11 mouse cellular contexts compared by ENCODE assay signal in genomic region chr13:64204726-64205125, GRCm38 (mm10). TPM values are rescaled to one million over a fixed set of nuclear protein-coding genes. Genes with fewer than 3 reads are reported as not detected.
DNase-seq lines count a peak whose midpoint lies in the region; ATAC-seq and TF ChIP-seq lines count a peak whose summit lies in the region.
"Had no signal": no experiment of that assay in that cellular context is flagged by ENCODE, and none has a peak within 500 bp of the region (broad histone marks: within the 10 kb centered on the region; RNA-seq: fewer than 3 reads in every experiment).

No protein-coding gene starts in this region.

- WGBS in lung, adult 2 months, result 63% methylated on average over 2 of the region's 2 CpGs

- no peaks in the 10 kb centered on the region for H3K4me1 ChIP-seq in lung, adult 2 months (ENCODE audit: control insufficient read depth, insufficient read depth, low read length)
- H3K4me1 ChIP-seq: lung, embryonic 15.5 days; neural tube, embryonic 13.5 days had no signal

- ATAC-seq in granulocyte monocyte progenitor cell, adult 5-6 weeks (replicated peaks; ENCODE audit: poor library complexity, severe bottlenecking), result no peak; the same call in 1 of the 2 replicates
- ATAC-seq: inflammation-experienced regulatory T-cells, adult 6 months had no signal

- H3K4me3 ChIP-seq in lung, adult 2 months (replicated peaks; ENCODE audit: extremely low read depth, low read depth, low read length), result no peak overlapping the region
- H3K4me3 ChIP-seq: lung, embryonic 15.5 days; neural tube, embryonic 13.5 days had no signal

- no peak for TF ChIP-seq POLR2A in lung, adult 2 months (IDR thresholded peaks at IDR 0.05; ENCODE audit: borderline replicate concordance, extremely low read depth, low read depth, low read length)

- intact Hi-C loops in heart, postnatal 10 days (cut with DNase I), result loop anchor here (1.0 to 2.0 kb wide), 2 partner anchors 102 to 104 kb away; no protein-coding TSS in a partner anchor

- peak; percentile 18 to 32 for DNase-seq in heart, postnatal 10 days
- DNase-seq in heart, adult 8-10 months (ENCODE audit: low spot score), result no peak
- peak; percentile 19 for DNase-seq in urinary bladder, postnatal 25 days (ENCODE audit: low spot score)
- DNase-seq in urinary bladder, postnatal 10 days (ENCODE audit: low spot score), result no peak
- DNase-seq in lung, adult 2 months, result peak; percentile 26
- no peak for DNase-seq in frontal cortex, postnatal 14 days (ENCODE audit: low spot score in 2 of 2)
- DNase-seq: cerebellum, adult 11 months had no signal

- peak; percentile 35 for TF ChIP-seq CTCF in lung, adult 2 months (IDR thresholded peaks at IDR 0.05; ENCODE audit: insufficient read depth, low read length)

RNA-seq across cellular contexts. Expression of gene Habp4, which starts 43.1 kb away (rescaled TPM):
- 10 to 100 TPM; 46.3 to 54.2 TPM for total RNA-seq in heart, postnatal 10 days (2021)
- total RNA-seq in heart, adult 8-10 months (2022), result 10 to 100 TPM; 48.4 to 58.8 (median 54.9) TPM
- 22.6 and 26.7 TPM in 2 replicates for polyA plus RNA-seq in lung, adult 2 months (2012; rRNA removed)
- 6.7 and 7.5 TPM in 2 replicates for total RNA-seq in granulocyte monocyte progenitor cell, adult 5-6 weeks (2014; fragmentation: Nextera tagmentation)
- total RNA-seq in granulocyte monocyte progenitor cell, adult 5-6 weeks (2017), result 1.7 and 7.7 TPM in 2 replicates

RNA-seq across cellular contexts. Expression of gene Zfp367, which starts 51.7 kb away (rescaled TPM):
- 10 to 100 TPM; 27.0 to 28.9 TPM for total RNA-seq in heart, postnatal 10 days (2021)
- total RNA-seq in heart, adult 8-10 months (2022), result 10 to 100 TPM; 22.3 to 23.6 (median 22.8) TPM
- 7.1 and 10.4 TPM in 2 replicates for polyA plus RNA-seq in lung, adult 2 months (2012; rRNA removed)
- 23.9 and 35.8 TPM in 2 replicates for total RNA-seq in granulocyte monocyte progenitor cell, adult 5-6 weeks (2014; fragmentation: Nextera tagmentation)
- total RNA-seq in granulocyte monocyte progenitor cell, adult 5-6 weeks (2017), result 45.3 and 50.9 TPM in 2 replicates

Comparison
In these comparisons a context has a peak if more than half of its experiments do, and no peak if none do; other contexts are left out.
1. DNase-seq: peak in heart, postnatal 10 days (2 of 2), urinary bladder, postnatal 25 days (single experiment) and lung, adult 2 months (single experiment); none in heart, adult 8-10 months (single experiment), urinary bladder, postnatal 10 days (single experiment) and frontal cortex, postnatal 14 days (0 of 2).
2. RNA of gene Habp4, which starts 43.1 kb away (total RNA-seq): 48.4 to 58.8 TPM in heart, adult 8-10 months and 46.3 to 54.2 TPM in heart, postnatal 10 days; 1.7 to 7.7 TPM in granulocyte monocyte progenitor cell, adult 5-6 weeks; every median in the first group is over 4 times any median in the second.